Mouse (Mus musculus) heart, postnatal 0 days (tissue): ENCODE measurements at regions not wholly inside any gene's neighbourhood (a gene's known extent, or its start where the extent isn't known, plus 50 kb on each side); places are given as distances from the start of the nearest gene placed in this dataset.

Source experiments
- CTCF ChIP-seq: IDR thresholded peaks from 2 replicates; pipeline ENCODE4 v1.5.1; 2016; ENCODE audit warnings: antibody characterized with exemption, control low read depth, low read depth
- EP300 ChIP-seq: IDR thresholded peaks from 2 replicates; pipeline ENCODE4 v1.6.1; 2016; ENCODE audit warnings: antibody characterized with exemption, low read depth

- TF ChIP-seq CTCF = no peak
- no peak for TF ChIP-seq EP300
Observed at GRCm38 (mm10) chr3:51122541-51122935, 101.7 kb upstream of the Noct start.
